ENCODE assay signal across 8 mouse cellular contexts in genomic region chr16:59567721-59568381, GRCm38 (mm10). TPM values are rescaled to one million over a fixed set of nuclear protein-coding genes. Genes with fewer than 3 reads are reported as not detected.
DNase-seq lines count a peak whose midpoint lies in the region; ATAC-seq and TF ChIP-seq lines count a peak whose summit lies in the region.
"Had no signal": no experiment of that assay in that cellular context is flagged by ENCODE, and none has a peak within 500 bp of the region (broad histone marks: within the 10 kb centered on the region; RNA-seq: fewer than 3 reads in every experiment).

No protein-coding gene starts in this region.

- H3K9me3 ChIP-seq in heart, embryonic 12.5 days (replicated peaks) = no peaks in the 10 kb centered on the region
- H3K9me3 ChIP-seq in lung, embryonic 15.5 days = no peaks in the 10 kb centered on the region
- no peaks in the 10 kb centered on the region for H3K9me3 ChIP-seq in midbrain, embryonic 14.5 days (ENCODE audit: control insufficient read depth, low read length)

- WGBS in lung, adult 2 months = 36% methylated on average over 10 of the region's 10 CpGs
- WGBS in heart, embryonic 12.5 days = 67% methylated on average over 9 of the region's 10 CpGs
- 50% methylated on average over 10 of the region's 10 CpGs for WGBS in lung, embryonic 15.5 days
- 65% methylated on average over 10 of the region's 10 CpGs for WGBS in midbrain, embryonic 14.5 days

- peak overlapping the region; percentile 9; the same call in 1 of the 2 replicates for H3K27ac ChIP-seq in heart, embryonic 12.5 days (ENCODE audit: poor library complexity, severe bottlenecking)
- peak overlapping the region; percentile 24; the same call in 1 of the 2 replicates for H3K27ac ChIP-seq in lung, embryonic 15.5 days
- H3K27ac ChIP-seq in midbrain, embryonic 14.5 days (replicated peaks; ENCODE audit: low read depth, low read length) = no peak overlapping the region

- H3K9ac ChIP-seq in heart, embryonic 12.5 days = no peak overlapping the region
- no peak overlapping the region for H3K9ac ChIP-seq in lung, embryonic 15.5 days
- no peak overlapping the region for H3K9ac ChIP-seq in midbrain, embryonic 14.5 days (replicated peaks; ENCODE audit: low read length)

- ATAC-seq in heart, embryonic 12.5 days (ENCODE audit: insufficient number of reproducible peaks, low FRiP score) = no peak
- ATAC-seq in lung, embryonic 15.5 days (ENCODE audit: borderline replicate concordance, extremely low read depth, low FRiP score, low TSS enrichment) = no peak
- no peak for ATAC-seq in cerebellum, adult (ENCODE audit: insufficient number of reproducible peaks, low FRiP score, low TSS enrichment)
- ATAC-seq in midbrain, embryonic 14.5 days (ENCODE audit: low FRiP score, low TSS enrichment) = no peak

- H3K4me2 ChIP-seq in heart, embryonic 12.5 days = no peak overlapping the region
- H3K4me2 ChIP-seq in lung, embryonic 15.5 days = no peak overlapping the region
- H3K4me2 ChIP-seq in midbrain, embryonic 14.5 days (ENCODE audit: low read length) = no peak overlapping the region

- peaks cover 19% of the 10 kb centered on the region for H3K36me3 ChIP-seq in heart, embryonic 12.5 days
- H3K36me3 ChIP-seq in lung, embryonic 15.5 days = no peaks in the 10 kb centered on the region
- H3K36me3 ChIP-seq in midbrain, embryonic 14.5 days (ENCODE audit: control insufficient read depth, insufficient read depth, low read length) = no peaks in the 10 kb centered on the region

- H3K4me3 ChIP-seq in lung, adult 2 months (replicated peaks; ENCODE audit: extremely low read depth, low read depth, low read length) = no peak overlapping the region
- no peak overlapping the region for H3K4me3 ChIP-seq in heart, embryonic 12.5 days
- H3K4me3 ChIP-seq in lung, embryonic 15.5 days = no peak overlapping the region
- H3K4me3 ChIP-seq in midbrain, embryonic 14.5 days (replicated peaks; ENCODE audit: low read depth, low read length) = no peak overlapping the region

- peaks cover 20% of the 10 kb centered on the region for H3K4me1 ChIP-seq in lung, adult 2 months (ENCODE audit: control insufficient read depth, insufficient read depth, low read length)
- peaks cover 45% of the 10 kb centered on the region for H3K4me1 ChIP-seq in heart, embryonic 12.5 days (replicated peaks)
- H3K4me1 ChIP-seq in lung, embryonic 15.5 days = peaks cover 9% of the 10 kb centered on the region; the same call in 1 of the 2 replicates
- no peaks in the 10 kb centered on the region for H3K4me1 ChIP-seq in midbrain, embryonic 14.5 days (ENCODE audit: control insufficient read depth, insufficient read depth, low read length)

- no peaks in the 10 kb centered on the region for H3K27me3 ChIP-seq in heart, embryonic 12.5 days (replicated peaks)
- H3K27me3 ChIP-seq in lung, embryonic 15.5 days = no peaks in the 10 kb centered on the region
- H3K27me3 ChIP-seq in midbrain, embryonic 14.5 days (ENCODE audit: control insufficient read depth, insufficient read depth, low read length) = no peaks in the 10 kb centered on the region

- no peak for TF ChIP-seq POLR2A in lung, adult 2 months (IDR thresholded peaks at IDR 0.05; ENCODE audit: borderline replicate concordance, extremely low read depth, low read depth, low read length)

- DNase-seq in lung, adult 18-20 months = peak; percentile 36 to 54
- DNase-seq in lung, adult 2 months = no peak
- DNase-seq in midbrain, embryonic 14.5 days = no peak
- DNase-seq in adrenal gland, postnatal 10 days = no peak
- DNase-seq: thymus, postnatal 36 days had no signal

- TF ChIP-seq CTCF in lung, adult 2 months (IDR thresholded peaks at IDR 0.05; ENCODE audit: insufficient read depth, low read length) = no peak

RNA-seq across cellular contexts. Expression of gene Crybg3, which starts 32.9 kb away (rescaled TPM):
- 9.4 and 21.5 TPM in 2 replicates for polyA plus RNA-seq in lung, adult 2 months (2012; rRNA removed)
- 18.9 and 22.3 TPM in 2 replicates for polyA plus RNA-seq in heart, embryonic 12.5 days (2016; fragmentation: Nextera tagmentation; extraction: Ambion mirVana)
- polyA plus RNA-seq in lung, embryonic 15.5 days (2015; fragmentation: Nextera tagmentation; extraction: Ambion mirVana) = 5.4 and 6.0 TPM in 2 replicates
- polyA plus RNA-seq in midbrain, embryonic 14.5 days (2014; fragmentation: Nextera tagmentation; extraction: Ambion mirVana) = 2.1 and 3.1 TPM in 2 replicates
- 10 to 100 TPM; 16.3 to 19.3 TPM for total RNA-seq in adrenal gland, postnatal 10 days (2021)

Comparison
In these comparisons a context has a peak if more than half of its experiments do, and no peak if none do; other contexts are left out.
1. DNase-seq: peak in lung, adult 18-20 months (2 of 2); none in lung, adult 2 months (single experiment), midbrain, embryonic 14.5 days (single experiment) and adrenal gland, postnatal 10 days (single experiment).